Mouse (Mus musculus): ENCODE data around the gene Pik3r1.

Pik3r1 gene

GRCm38 (mm10) chr13:101735364-101736120 lies 32.5 kb downstream of the Pik3r1 start:
- DNase-seq, result peak; percentile 44 to 50

DNA sequence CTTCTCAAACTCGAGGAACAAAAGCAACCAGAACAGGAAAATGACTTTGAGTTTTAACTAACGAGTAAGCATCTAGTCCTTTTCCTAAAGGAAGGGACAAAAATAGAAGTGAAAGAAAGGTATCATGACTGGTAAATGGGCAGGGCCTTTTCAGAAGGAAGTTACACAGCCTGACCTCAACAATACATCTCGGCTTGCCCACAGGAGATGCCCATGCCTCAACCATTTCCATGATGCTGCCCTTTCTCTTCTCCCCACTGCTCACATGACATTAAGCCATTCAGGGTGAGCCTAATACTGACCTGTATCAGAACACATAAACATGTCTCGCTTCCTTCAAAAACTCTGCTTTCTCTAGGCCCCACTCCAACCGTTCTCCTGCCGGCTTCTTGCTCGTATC lies 33.8 kb downstream of the Pik3r1 start:
- DNase-seq, result no peak

DNA sequence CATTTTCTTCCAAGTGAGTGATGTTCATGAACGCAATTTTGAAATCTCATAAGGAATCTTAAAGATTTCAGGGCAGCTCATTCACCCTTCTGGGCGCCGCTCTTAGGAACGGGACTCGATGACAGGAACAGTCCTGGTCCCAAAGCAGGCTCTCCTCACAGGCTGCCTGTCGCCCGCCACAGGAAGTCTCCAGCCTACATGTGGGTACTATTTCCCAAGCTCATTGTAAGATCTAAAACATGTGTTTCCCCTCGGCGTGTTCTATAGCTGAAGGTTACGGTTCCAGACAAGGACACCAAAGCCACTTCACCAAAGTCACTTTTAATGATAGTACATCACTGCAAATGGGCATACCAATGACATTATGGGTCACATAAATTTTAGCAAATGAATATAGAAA lies 35.3 kb downstream of the Pik3r1 start:
- no peak for DNase-seq

GRCm38 (mm10) chr13:101731777-101732176 lies 36.2 kb downstream of the Pik3r1 start:
- DNase-seq, result no peak

- DNase-seq, result no peak
Observed at GRCm38 (mm10) chr13:101730351-101730750, 37.7 kb downstream of the Pik3r1 start.

DNA sequence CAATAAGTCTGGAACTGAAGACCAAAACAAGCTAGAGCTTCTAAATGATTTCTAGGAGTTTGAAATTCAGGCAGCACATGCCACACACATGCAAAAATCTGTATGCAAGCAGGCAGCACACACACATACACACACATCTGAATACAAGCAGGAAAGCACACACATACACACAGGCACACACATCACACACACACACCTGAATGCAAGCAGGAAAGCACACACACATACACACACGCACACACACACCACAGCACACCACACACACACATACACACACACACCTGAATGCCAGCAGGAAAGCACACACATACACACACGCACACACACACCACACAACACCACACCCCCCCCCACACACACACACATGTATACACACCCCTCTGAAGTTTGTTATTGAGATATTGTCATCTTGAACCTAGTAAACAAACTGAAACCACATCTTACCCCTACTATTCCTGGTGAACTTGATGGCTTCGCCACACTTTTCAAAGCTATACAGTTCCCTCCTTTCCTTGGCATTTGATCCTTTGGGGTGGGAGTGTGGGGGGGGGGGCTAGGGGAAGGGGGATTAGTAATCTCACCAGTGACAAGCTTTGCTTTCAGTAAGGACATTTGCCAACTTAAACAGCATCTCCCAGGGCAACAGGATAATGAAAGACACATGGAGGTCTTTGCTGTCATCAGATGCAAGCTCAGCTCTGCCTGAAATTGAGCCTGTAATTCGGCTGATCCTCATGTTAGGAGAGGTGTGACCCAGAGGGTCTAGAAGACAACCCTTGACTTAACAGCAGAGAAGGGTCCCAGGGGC lies 38.6 kb downstream of the Pik3r1 start:
- DNase-seq, result no peak

- DNase-seq, result peak; percentile 45 to 54
Observed at GRCm38 (mm10) chr13:101728816-101729215, 39.2 kb downstream of the Pik3r1 start.

DNA sequence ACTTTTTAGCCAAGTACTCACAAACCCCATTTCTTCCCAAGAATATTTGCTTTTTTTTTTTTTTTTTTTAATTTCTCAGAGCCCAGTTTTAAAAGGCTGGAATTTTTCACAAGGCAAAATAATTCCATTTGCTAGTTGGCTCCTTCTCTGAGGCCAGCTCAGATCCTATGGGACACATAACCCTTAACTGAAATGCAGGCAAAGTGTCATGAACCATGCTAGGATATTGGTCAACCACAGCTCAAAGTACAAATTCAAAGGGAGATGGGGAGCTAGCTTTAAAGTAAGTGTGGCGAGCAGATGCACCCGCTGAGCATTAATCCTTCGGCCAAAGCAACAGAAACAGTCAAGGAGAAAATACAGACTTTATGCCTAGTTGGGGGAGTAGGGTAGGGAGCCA lies 39.7 kb downstream of the Pik3r1 start:
- no peak for DNase-seq

DNA sequence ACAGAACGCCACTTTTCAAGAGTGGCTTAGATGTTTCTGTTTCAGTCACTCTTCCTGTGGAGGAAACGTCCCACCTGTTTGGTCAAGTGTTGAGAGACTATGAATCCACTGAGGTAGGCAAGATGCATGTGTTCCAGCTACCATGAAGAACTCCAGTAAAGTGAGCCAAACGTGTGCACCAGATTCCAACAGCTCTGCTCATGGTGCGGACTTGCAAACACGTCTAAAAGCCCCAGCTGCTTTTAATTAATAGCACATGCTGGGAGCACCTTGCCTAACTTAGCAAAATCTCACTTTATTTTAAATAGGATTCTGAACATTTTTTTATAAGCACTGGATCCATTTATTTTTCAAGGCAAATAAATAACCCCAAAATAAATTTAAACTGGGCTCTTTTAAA lies 40.2 kb downstream of the Pik3r1 start:
- no peak for DNase-seq

- no peak for DNase-seq
Observed at GRCm38 (mm10) chr13:101726922-101727321, 41.1 kb downstream of the Pik3r1 start.

DNA sequence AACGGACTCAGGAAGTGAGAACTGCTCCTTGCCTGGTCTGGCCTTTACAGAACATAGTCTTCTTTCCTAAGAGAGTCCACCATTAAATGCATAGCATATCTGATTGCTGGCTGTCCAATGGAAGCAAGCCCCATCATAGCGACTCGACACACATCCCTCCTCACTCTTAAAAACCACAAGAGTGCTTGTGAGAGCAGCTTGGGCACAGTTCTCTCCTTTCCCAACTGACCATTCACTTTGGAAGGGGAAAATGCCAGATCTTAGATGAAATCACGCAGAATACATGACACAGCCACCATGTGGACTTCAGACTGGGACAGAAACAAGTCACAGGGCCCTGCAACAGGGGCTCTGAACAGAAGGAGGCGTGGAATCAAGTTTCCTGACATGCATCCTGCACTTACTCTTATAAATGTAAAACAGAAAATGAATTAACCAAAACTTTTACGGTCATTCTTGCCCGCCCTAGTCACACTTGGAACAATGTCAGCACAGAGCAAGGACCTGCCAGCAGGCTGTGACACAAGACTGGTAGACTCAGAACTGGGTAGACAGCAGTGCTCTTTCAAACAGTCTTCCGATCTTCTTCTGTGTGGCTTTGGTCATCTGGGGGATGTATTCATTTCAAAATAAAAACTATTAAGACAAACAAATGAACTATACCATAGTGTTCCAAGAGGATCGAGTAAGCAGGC lies 46.0 kb downstream of the Pik3r1 start:
- DNase-seq, result peak; percentile 16 to 27

- no peak for DNase-seq
Observed at GRCm38 (mm10) chr13:101721154-101721553, 46.9 kb downstream of the Pik3r1 start.

DNA sequence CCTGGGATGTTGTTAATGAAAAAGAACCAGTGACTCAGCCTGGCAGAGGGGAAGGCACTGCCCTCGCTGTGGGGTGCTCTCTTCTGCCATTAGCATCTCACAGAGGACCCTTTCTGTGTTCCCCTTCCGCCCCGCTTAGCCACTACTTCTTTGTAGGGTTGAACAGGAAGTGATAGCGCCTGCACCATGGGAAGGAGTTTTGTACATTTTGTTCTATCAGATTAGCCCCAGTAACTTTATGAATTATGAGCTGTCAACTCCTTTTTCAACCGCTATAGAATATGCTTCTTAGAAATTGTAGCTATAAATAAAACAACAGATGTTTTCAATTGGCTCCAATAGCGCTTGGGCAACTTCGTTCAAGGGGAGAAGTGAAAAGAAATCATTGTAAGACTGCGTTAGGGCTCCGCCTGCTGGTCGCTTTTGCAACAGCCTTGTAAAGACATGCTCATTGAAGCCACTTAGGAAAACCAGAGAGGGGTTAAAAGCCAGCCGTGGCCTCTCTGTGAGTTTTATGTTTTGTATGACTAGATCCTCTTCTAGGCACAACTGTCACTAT lies 48.6 kb downstream of the Pik3r1 start:
- peak; percentile 86 to 88 for DNase-seq

GRCm38 (mm10) chr13:101718744-101719143 lies 49.3 kb downstream of the Pik3r1 start:
- DNase-seq, result no peak

DNA sequence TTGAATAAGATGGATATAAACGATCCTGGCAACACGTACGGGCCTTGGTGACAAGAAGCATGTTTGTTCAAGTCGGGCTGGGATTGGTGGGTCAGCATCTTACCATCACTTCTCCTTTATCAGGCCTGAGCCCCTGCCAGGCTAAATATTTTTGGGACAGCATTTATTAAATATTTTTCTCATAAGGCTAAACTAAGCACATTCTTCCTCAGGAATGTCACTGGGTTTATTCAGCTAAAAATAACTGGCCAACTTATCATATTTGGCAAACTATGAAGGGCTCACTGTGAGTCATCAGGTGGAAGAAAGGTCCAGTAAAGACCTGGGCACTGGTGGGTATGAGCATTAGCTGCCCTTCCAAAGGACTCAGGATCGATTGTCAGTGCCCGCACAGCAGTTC lies 50.2 kb downstream of the Pik3r1 start:
- no peak for DNase-seq

DNA sequence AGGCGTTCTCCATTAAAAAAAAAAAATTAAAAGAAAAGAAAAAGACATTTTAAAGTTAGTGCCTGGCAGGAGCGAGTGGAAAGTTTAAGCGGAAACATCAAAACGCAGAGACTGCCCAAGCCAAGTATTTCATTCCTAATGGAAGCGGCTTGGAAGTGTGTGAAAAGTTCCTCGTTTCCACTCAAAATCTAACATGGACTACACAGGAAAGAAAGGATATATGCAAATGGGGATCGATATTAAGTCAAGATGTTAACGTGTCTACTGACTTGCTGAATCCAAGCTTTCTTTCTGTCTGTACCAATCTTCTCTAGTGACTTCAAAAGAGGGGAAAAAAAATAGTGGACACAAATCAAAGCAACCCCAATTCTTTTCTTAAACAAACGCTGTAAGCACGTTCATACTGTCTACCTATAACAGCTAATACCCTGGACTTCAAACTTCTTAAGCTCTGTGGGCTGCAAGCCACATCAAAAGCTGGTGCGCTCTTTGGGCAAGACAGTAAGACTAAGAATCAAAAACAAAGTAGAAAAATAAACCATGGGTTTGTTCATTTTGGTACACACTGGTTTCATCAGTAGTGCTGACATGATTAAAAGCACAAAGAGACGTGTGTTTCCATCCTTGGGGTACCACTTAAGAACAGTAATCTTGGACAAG lies 54.5 kb downstream of the Pik3r1 start:
- DNase-seq, result no peak

DNA sequence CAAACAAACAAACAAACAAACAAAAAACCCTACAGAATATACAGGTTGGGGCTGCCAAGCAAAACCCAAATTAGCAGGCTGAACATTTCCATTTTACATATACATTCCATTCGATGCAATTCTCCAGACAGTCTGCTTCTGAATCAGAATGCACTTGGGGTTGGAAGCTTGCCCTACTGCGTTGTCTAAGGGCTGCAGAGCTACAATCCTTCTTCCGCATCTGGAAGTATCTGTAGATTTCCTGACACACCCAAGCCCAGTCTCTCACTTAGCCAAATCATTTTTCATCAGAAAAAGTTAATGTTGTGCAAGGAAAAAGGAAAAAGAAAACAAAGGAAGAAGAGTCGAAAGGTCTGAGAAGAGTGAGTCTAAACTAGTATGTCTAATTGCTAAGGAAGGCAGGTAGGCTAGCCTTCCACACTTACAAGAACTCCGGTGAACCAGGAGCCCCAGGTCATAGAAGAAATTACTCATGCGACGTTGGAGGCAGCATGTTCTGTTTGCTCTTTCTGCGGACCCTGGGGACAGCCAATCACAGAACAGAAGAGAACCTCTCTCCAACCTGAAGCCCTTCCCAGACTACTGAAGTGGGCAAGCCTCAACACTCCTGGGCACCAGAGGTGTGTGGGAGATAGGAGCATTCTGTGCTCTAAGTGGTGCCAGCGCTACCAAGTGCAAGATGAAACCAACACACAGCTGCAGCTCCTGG lies 55.1 kb downstream of the Pik3r1 start:
- no peak for DNase-seq

GRCm38 (mm10) chr13:101712099-101712498 lies 55.9 kb downstream of the Pik3r1 start:
- no peak for DNase-seq

GRCm38 (mm10) chr13:101711301-101711700 lies 56.7 kb downstream of the Pik3r1 start:
- DNase-seq, result no peak

DNA sequence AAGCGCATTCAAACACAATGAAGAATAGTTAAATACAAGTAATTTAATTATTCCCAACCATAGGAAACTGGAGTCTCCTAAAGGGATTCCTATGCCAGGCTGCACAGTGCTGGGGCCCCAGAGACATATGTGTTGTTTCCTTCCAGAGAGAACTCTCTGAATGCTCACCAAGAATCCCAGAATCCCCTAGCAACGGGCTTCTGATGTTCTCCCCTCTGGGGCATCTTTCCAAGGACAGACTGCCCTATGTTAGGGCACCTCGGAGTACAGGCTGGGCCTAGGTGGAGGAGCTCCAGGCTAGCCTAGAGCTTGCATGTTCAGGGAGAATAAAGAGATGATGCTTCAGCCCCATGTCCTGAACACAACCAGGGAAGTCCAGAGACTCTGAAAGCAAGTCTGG lies 58.2 kb downstream of the Pik3r1 start:
- DNase-seq, result no peak

- no peak for DNase-seq
Observed at GRCm38 (mm10) chr13:101707226-101707625, 60.8 kb downstream of the Pik3r1 start.

DNA sequence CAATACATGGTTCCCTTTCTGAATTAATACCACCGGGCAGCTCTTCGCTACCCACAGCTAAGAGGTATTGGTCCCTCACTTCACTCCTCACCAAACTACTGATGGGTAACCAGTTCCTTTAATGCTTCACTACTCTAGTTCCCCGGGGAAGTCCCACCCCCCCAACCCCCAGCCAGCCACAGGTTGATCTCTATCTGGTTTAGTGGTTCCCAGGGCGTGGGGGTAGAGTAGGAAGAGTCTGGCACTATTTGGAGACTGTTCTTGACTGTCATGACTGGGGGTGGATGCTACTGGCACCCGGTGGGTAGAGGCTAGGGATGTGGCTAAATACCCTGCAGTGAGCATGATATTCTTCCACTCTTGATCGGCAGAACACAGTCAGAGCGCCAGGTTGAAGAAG lies 61.6 kb downstream of the Pik3r1 start:
- DNase-seq, result no peak
